20 mouse cellular contexts compared by ENCODE assay signal in genomic region chr5:115932325-115932724, GRCm38 (mm10).
DNase-seq lines count a peak whose midpoint lies in the region; ATAC-seq lines count a peak whose summit lies in the region.
"Had no signal": no experiment of that assay in that cellular context is flagged by ENCODE, and none has a peak within 500 bp of the region (broad histone marks: within the 10 kb centered on the region; RNA-seq: fewer than 3 reads in every experiment).

No protein-coding gene starts in this region.

- H3K27ac ChIP-seq in intestine, embryonic 16.5 days (ENCODE audit: low read length) = no peak overlapping the region

- no peaks in the 10 kb centered on the region for H3K4me1 ChIP-seq in intestine, embryonic 16.5 days (ENCODE audit: control insufficient read depth, insufficient read depth, low read length)

- peak; percentile 28; the same call in 1 of the 2 replicates for ATAC-seq in frontal cortex, adult (ENCODE audit: low TSS enrichment)
- ATAC-seq in intestine, embryonic 16.5 days = no peak
- ATAC-seq: activated CD4-positive, CD25-positive, alpha-beta regulatory T cell, adult 4 months; CD4-positive, CD25-positive, alpha-beta regulatory T cell, adult 4 months; Patski had no signal

- peaks cover 4% of the 10 kb centered on the region; the same call in 1 of the 2 replicates for H3K9me3 ChIP-seq in intestine, embryonic 16.5 days (ENCODE audit: control insufficient read depth, low read length)
- H3K9me3 ChIP-seq: G1E had no signal

- DNase-seq in frontal cortex, postnatal 14 days (ENCODE audit: low spot score in 2 of 2) = no peak
- peak; percentile 67 for DNase-seq in brain, adult 2 months (ENCODE audit: low read depth, low spot score)
- DNase-seq: adrenal gland, adult 2 months; adrenal gland, adult 8-10 months; adrenal gland, postnatal 10 days; adrenal gland, postnatal 14 days; adrenal gland, postnatal 25 days; adrenal gland, postnatal 36 days; B cell, adult 2 months; cerebellum, adult 11 months; cerebellum, adult 11-12 months; cerebellum, adult 18-20 months; cerebellum, adult 2 months had no signal

- no peak overlapping the region for H3K4me3 ChIP-seq in intestine, embryonic 16.5 days (ENCODE audit: low read length)

- H3K36me3 ChIP-seq in intestine, embryonic 16.5 days (ENCODE audit: control insufficient read depth, insufficient read depth, low read length) = peaks cover 12% of the 10 kb centered on the region; the same call in 1 of the 2 replicates

- H3K27me3 ChIP-seq in intestine, embryonic 16.5 days (replicated peaks; ENCODE audit: control insufficient read depth, insufficient read depth, low read length) = no peaks in the 10 kb centered on the region
- H3K27me3 ChIP-seq: CH12.LX, Patski had no signal

- no peak overlapping the region for H3K9ac ChIP-seq in intestine, embryonic 16.5 days (ENCODE audit: low read depth, low read length)

- 94% methylated on average over 11 of the region's 11 CpGs for WGBS in intestine, embryonic 16.5 days

- H3K4me2 ChIP-seq in intestine, embryonic 16.5 days (ENCODE audit: low read depth, low read length) = no peak overlapping the region
